Mouse (Mus musculus) neutrophil, adult 5-6 weeks (primary cell): Measurements from ENCODE around the gene Ccdc84. TPM values are rescaled to one million over a fixed set of nuclear protein-coding genes. Genes with fewer than 3 reads are reported as not detected.
A peak's percentile ranks its signal among the peaks of the same experiment; 100 is the strongest.
"Not testable (repeated sequence)": the region's sequence is repeated elsewhere in the genome, so short reads cannot be mapped to it uniquely, and the experiment has no call there.

Source experiments
- ATAC-seq: fragments of 151-379, 151-347 bp; 2 replicates; pipeline ENCODE4 v1.8.0; 2017; ENCODE audit warnings: mild to moderate bottlenecking, moderate TSS enrichment; ENCODE audit not compliant: insufficient number of reproducible peaks, poor library complexity, low FRiP score, severe bottlenecking; ENCODE audit errors: extremely low read depth
- total RNA-seq: library from RNA; stranded (forward); fragments of 200-1000 nt; gene quantifications from 2 replicates; pipeline ENCODE4 v1.2.3, GENCODE M21; 2017

Ccdc84 gene
- total RNA-seq, 1 experiment from 2014 or later = 41.8 TPM

- no peak for ATAC-seq
Observed at GRCm38 (mm10) chr9:44378153-44378730, 40.1 kb downstream of the Ccdc84 start.

DNA sequence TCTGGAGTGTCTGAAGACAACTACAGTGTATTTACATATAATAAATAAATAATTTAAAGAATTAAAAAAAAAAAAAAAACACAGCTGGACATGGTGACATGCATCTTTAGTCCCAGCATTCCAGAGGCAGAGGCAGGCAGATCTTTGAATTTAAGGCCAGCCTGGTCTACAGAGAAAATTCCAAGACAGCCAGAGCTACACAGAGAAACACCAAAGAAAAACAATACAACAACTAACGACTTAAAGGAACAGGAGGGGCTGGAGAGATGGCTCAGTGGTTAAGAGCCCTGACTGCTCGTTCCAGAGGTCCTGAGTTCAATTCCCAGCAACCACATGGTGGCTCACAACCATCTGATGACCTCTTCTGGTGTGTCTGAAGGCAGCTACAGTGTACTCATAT lies 41.0 kb downstream of the Ccdc84 start:
- not testable (repeated sequence) for ATAC-seq

DNA sequence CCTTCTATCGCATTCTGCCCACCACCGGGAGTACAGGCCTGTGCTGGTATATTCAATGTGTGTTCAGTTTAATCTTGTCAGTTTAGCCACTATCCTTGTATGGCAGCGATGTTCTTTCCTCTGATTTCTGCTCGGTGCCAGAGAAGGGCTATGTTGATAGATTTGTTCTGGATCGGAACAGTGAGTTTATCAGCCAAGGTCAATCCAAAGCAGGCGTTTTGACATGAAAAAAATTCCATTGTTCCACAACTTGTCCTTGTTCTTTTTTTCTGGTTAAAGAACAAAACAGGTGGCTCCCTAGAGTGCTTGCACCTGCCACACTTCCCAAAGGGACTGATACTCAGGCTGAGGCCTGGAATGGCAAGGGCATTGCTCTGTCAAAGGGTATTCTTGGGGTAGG lies 42.2 kb downstream of the Ccdc84 start:
- no peak for ATAC-seq

GRCm38 (mm10) chr9:44373386-44373785 lies 45.0 kb downstream of the Ccdc84 start:
- no peak for ATAC-seq

GRCm38 (mm10) chr9:44364480-44364879 lies 53.9 kb downstream of the Ccdc84 start:
- no peak for ATAC-seq

GRCm38 (mm10) chr9:44361931-44362330 lies 56.4 kb downstream of the Ccdc84 start:
- not testable (repeated sequence) for ATAC-seq

GRCm38 (mm10) chr9:44361190-44361917 lies 57.0 kb downstream of the Ccdc84 start, which contains the start of gene Vps11:
TSS of gene Vps11 (minus strand) at chr9:44361670.
- ATAC-seq = peak; percentile 90

Other genes starting within 250 kb of the Ccdc84 start
- 89.2 and 92.0 TPM in 2 replicates for gene Cbl, start 184.5 kb downstream of the Ccdc84 start, total RNA-seq
- gene Ccdc153, start 177.9 kb downstream of the Ccdc84 start, total RNA-seq = not detected in 2 replicates
- 1.0 and 1.6 TPM in 2 replicates for gene Pdzd3, start 167.1 kb downstream of the Ccdc84 start, total RNA-seq
- 10.3 and 12.6 TPM in 2 replicates for gene Nlrx1, start 150.0 kb downstream of the Ccdc84 start, total RNA-seq
- 1.4 TPM in 1 of 2 replicates, not detected in the other for gene Abcg4, start 130.0 kb downstream of the Ccdc84 start, total RNA-seq
- 32.0 and 46.7 TPM in 2 replicates for gene Hinfp, start 112.9 kb downstream of the Ccdc84 start, total RNA-seq
- 22.0 and 30.5 TPM in 2 replicates for gene C2cd2l, start 98.3 kb downstream of the Ccdc84 start, total RNA-seq
- 4.4 and 7.1 TPM in 2 replicates for gene Dpagt1, start 92.5 kb downstream of the Ccdc84 start, total RNA-seq
- gene H2afx, start 83.9 kb downstream of the Ccdc84 start, total RNA-seq = 17.6 and 20.0 TPM in 2 replicates
- gene Hmbs, start 74.3 kb downstream of the Ccdc84 start, total RNA-seq = 3.3 and 11.4 TPM in 2 replicates
- 34.6 and 37.4 TPM in 2 replicates for gene Vps11, start 56.9 kb downstream of the Ccdc84 start, total RNA-seq
- gene Hyou1, start 39.1 kb downstream of the Ccdc84 start, total RNA-seq = 39.9 and 42.2 TPM in 2 replicates
- gene Slc37a4, start 21.7 kb downstream of the Ccdc84 start, total RNA-seq = 15.4 and 21.5 TPM in 2 replicates
- 1,089 and 1,185 TPM in 2 replicates for gene Rps25, start 11.4 kb downstream of the Ccdc84 start, total RNA-seq
- 31.8 and 32.8 TPM in 2 replicates for gene Trappc4, start 11.0 kb downstream of the Ccdc84 start, total RNA-seq
- gene Foxr1, start 22.6 kb upstream of the Ccdc84 start, total RNA-seq = 0.37 TPM in 1 of 2 replicates, not detected in the other
- gene Upk2, start 36.4 kb upstream of the Ccdc84 start, total RNA-seq = not detected in 2 replicates
- 18.3 and 26.5 TPM in 2 replicates for gene Bcl9l, start 64.3 kb upstream of the Ccdc84 start, total RNA-seq
- 207 and 222 TPM in 2 replicates for gene Cxcr5, start 143.3 kb upstream of the Ccdc84 start, total RNA-seq
- gene Ddx6, start 186.3 kb upstream of the Ccdc84 start, total RNA-seq = 301 and 311 TPM in 2 replicates